Mouse (Mus musculus) NIH3T3 (cell line): ENCODE measurements around the gene Olfr1290.

Experiments
- DNase-seq: peaks from one replicate; pipeline ENCODE4 v3.0.0-alpha.2; 2012; ENCODE audit warnings: low read depth

Olfr1290 gene

DNA sequence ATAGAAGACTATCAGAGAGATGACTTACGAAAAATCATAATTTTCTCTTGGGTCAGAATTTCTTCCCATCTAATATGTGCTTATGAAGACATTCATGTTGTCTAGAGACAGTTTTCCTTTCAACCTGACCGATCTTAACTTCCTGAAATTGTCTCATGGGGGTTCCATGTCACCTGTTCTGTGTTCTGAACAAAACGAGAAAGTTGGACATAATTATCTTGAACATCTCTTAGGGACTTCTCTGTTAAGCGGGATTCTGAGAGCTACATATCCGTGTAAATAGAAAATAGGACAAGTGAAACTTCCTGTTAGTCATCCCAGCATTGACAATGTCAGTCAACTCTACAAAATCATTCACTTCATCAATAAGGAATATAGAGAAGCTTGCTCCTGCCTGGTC lies at the start of gene Olfr1290:
Gene Olfr1290 (minus strand): TSS at position 101 of the 400 bp plus-strand sequence.
- no peak for DNase-seq

DNA sequence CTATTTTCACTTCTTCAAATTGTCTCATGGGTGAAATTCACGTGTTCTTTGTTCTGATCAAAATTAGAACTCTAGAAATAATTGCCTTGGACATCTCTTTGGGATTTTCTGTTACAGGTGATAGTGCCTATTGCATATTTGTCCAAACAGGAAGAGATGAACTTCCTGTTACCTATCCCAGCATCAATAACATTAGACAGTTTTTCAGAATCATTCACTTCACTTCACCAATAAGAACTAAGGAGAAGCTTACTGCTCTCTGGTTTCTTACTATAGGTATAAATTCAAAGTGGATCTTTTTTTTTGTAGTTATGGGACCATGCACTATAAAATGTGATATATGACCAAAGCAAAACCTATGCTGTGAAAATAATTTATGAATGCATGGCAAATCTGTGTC lies 46.6 kb upstream of the Olfr1290 start, which contains the start of gene Olfr1294:
Gene Olfr1294 (minus strand): TSS at position 101 of the 400 bp plus-strand sequence.
- DNase-seq, result no peak

GRCm38 (mm10) chr2:111524903-111525302 lies 31.3 kb upstream of the Olfr1290 start, which contains the start of gene Olfr1293-ps:
Gene Olfr1293-ps, plus strand, starts transcription at chr2:111525203.
- DNase-seq, result no peak

DNA sequence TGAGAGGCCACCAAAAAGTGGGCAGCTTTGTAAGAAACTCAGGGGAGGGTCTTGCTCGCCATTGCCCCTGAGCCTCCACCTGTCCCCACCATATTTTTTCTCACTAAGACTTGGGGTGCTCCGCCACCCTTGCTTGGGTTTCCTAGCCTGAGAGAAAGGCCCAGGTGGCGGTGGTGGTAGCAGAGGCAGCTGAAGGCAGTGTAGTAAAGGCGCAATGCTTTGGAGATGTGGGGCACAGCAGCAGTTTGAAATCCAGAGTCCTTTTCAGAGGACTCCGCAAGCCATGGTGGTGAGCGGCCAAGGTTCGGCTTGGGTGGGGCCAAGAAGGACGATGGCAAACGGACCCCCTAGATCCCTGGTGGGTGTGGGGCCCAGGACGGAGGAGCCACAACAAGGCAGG lies 23.8 kb upstream of the Olfr1290 start:
- no peak for DNase-seq

- no peak for DNase-seq
These were observed 3.3 kb upstream of the Olfr1290 start, which contains the start of gene Olfr1291-ps1 for GRCm38 (mm10) chr2:111496880-111497279. Gene Olfr1291-ps1, plus strand, starts transcription at chr2:111497180.

DNA sequence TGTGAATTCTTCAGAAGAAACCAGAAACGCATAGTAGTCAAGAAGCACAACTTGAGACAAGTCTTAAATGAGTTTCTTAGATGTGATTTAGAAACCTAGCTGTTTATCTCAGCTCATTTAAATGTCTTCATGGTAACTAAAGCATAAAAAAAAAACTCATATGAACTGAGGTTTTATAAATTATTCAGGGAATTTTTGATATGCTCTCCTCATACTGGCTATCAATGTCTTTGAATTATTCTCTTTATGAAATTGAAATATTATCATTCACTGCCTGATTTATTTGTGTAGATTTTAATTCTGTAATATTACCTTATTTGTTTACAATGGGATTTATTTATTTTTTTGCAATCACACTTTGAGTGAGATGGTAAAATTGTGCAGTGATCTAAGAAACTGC lies 13.1 kb downstream of the Olfr1290 start, which contains the start of gene Olfr1289:
Gene Olfr1289 (plus strand): TSS at position 301 of the 400 bp plus-strand sequence.
- no peak for DNase-seq

- no peak for DNase-seq
These were observed 19.8 kb downstream of the Olfr1290 start, which contains the start of gene Olfr1288 for GRCm38 (mm10) chr2:111473801-111474200. Gene Olfr1288, plus strand, starts transcription at chr2:111474101.

GRCm38 (mm10) chr2:111448842-111449241 lies 44.8 kb downstream of the Olfr1290 start, which contains the start of gene Olfr1287:
Gene Olfr1287, plus strand, starts transcription at chr2:111449142.
- no peak for DNase-seq
